Mouse (Mus musculus): Measurements from ENCODE around the gene Tmem273. TPM values are rescaled to one million over a fixed set of nuclear protein-coding genes. Genes with fewer than 3 reads are reported as not detected.

Tmem273 gene
- polyA plus RNA-seq, 1 experiment from 2014 or later = 0.70 TPM

DNA sequence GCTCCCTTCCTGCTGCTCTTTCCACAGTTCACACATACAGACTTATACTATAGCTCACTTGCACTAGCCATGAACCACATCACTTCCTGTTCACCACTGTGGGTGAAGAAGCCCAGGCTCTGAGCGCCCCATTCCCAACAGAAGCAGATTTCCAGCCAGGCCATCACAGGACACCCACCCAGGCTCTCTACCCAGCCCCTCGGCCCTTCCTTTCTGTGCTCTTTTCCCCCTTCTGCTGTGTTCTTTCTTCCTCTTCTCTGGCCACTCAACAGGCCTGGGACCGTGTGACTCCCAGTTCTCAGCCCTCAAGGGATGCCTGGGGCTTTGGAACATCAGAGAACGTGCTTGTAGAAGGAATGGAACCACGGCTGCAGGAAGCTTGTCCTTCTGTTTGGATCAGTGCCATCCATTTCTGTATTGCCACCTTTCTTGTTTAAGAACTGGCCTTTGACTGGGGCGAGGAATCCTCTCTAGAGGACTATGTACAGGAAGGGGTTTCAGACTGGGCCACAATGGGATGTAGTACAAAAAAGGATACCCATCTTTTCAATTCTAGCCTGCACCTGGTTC lies 73.3 kb downstream of the Tmem273 start:
- no peak overlapping the region for H3K9ac ChIP-seq (ENCODE audit: low read depth, low read length)
- ATAC-seq (ENCODE audit: low FRiP score, low TSS enrichment) = no peak
- no peak overlapping the region for H3K4me2 ChIP-seq (replicated peaks; ENCODE audit: low read depth, low read length)
- H3K9me3 ChIP-seq (ENCODE audit: control insufficient read depth, low read length) = no peaks in the 10 kb centered on the region
- peaks cover 7% of the 10 kb centered on the region; the same call in 1 of the 2 replicates for H3K27me3 ChIP-seq (ENCODE audit: control insufficient read depth, insufficient read depth, low read length)
- WGBS = 82% methylated on average over 6 of the region's 6 CpGs
- peaks cover 18% of the 10 kb centered on the region; the same call in 1 of the 2 replicates for H3K4me1 ChIP-seq (ENCODE audit: control insufficient read depth, insufficient read depth, low read length)
- H3K27ac ChIP-seq (ENCODE audit: low read depth, low read length) = no peak overlapping the region
- H3K36me3 ChIP-seq (ENCODE audit: control insufficient read depth, insufficient read depth, low read length) = no peaks in the 10 kb centered on the region
- no peak overlapping the region for H3K4me3 ChIP-seq (ENCODE audit: low read length)

- no peak overlapping the region; the same call in 1 of the 2 replicates for H3K27ac ChIP-seq (ENCODE audit: low read depth, low read length)
- no peaks in the 10 kb centered on the region for H3K36me3 ChIP-seq (ENCODE audit: control insufficient read depth, insufficient read depth, low read length)
- H3K4me2 ChIP-seq (replicated peaks; ENCODE audit: low read depth, low read length) = no peak overlapping the region
- no peaks in the 10 kb centered on the region for H3K9me3 ChIP-seq (ENCODE audit: control insufficient read depth, low read length)
- peaks cover 20% of the 10 kb centered on the region; the same call in 1 of the 2 replicates for H3K4me1 ChIP-seq (ENCODE audit: control insufficient read depth, insufficient read depth, low read length)
- H3K9ac ChIP-seq (ENCODE audit: low read depth, low read length) = no peak overlapping the region
- H3K4me3 ChIP-seq (ENCODE audit: low read length) = no peak overlapping the region
- peaks cover 7% of the 10 kb centered on the region; the same call in 1 of the 2 replicates for H3K27me3 ChIP-seq (ENCODE audit: control insufficient read depth, insufficient read depth, low read length)
- ATAC-seq (ENCODE audit: low FRiP score, low TSS enrichment) = no peak
- WGBS = 61% methylated on average over 11 of the region's 11 CpGs
Measured at GRCm38 (mm10) chr14:32859831-32860569, 74.2 kb downstream of the Tmem273 start.

- Histone ChIP-seq H3K9me3 (ENCODE audit: control insufficient read depth, low read length) (no peaks in the 10 kb centered on the region), H3K27me3 (ENCODE audit: control insufficient read depth, insufficient read depth, low read length) (peaks cover 7% of the 10 kb centered on the region; the same call in 1 of the 2 replicates), H3K9ac (ENCODE audit: low read depth, low read length) (no peak overlapping the region), H3K4me1 (ENCODE audit: control insufficient read depth, insufficient read depth, low read length) (peaks cover 21% of the 10 kb centered on the region; the same call in 1 of the 2 replicates), H3K36me3 (ENCODE audit: control insufficient read depth, insufficient read depth, low read length) (no peaks in the 10 kb centered on the region), H3K4me2 (replicated peaks; ENCODE audit: low read depth, low read length) (no peak overlapping the region), H3K4me3 (ENCODE audit: low read length) (no peak overlapping the region), H3K27ac (ENCODE audit: low read depth, low read length) (peak overlapping the region; percentile 80; the same call in 1 of the 2 replicates)
- peak; percentile 68 for ATAC-seq (ENCODE audit: low FRiP score, low TSS enrichment)
- WGBS = 15% methylated on average over 6 of the region's 6 CpGs
Measured at GRCm38 (mm10) chr14:32861149-32861581, 75.4 kb downstream of the Tmem273 start.

GRCm38 (mm10) chr14:32861656-32862055 lies 75.9 kb downstream of the Tmem273 start:
- Histone ChIP-seq H3K27me3 (ENCODE audit: control insufficient read depth, insufficient read depth, low read length) (peaks cover 7% of the 10 kb centered on the region; the same call in 1 of the 2 replicates), H3K27ac (ENCODE audit: low read depth, low read length) (peak overlapping the region; percentile 80; the same call in 1 of the 2 replicates), H3K36me3 (ENCODE audit: control insufficient read depth, insufficient read depth, low read length) (no peaks in the 10 kb centered on the region), H3K4me2 (replicated peaks; ENCODE audit: low read depth, low read length) (no peak overlapping the region), H3K9me3 (ENCODE audit: control insufficient read depth, low read length) (no peaks in the 10 kb centered on the region), H3K4me1 (ENCODE audit: control insufficient read depth, insufficient read depth, low read length) (peaks cover 21% of the 10 kb centered on the region; the same call in 1 of the 2 replicates), H3K4me3 (ENCODE audit: low read length) (no peak overlapping the region), H3K9ac (ENCODE audit: low read depth, low read length) (no peak overlapping the region)
- 0 out of 2 replicates have a peak, but pooled peaks have one; percentile 7 for ATAC-seq (ENCODE audit: low FRiP score, low TSS enrichment)
- WGBS = 46% methylated on average over 2 of the region's 2 CpGs

DNA sequence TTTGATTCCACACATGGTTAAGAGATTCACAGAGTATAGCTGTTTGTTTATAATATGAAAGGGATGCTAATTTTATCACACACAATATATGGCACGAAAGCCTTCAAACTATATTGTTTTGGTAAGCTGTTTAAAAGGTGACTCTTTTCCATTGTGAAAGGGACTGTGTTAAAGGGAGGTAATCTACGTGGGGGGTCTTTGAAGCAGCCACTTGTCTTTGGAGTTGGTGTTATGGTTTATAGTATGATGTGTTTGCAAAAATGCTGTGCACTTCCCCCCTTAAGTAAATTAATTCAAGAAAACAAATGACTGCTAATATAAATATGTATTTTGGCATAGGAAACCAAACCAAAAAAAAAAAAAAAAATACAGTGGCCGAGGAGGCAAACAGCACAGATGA lies 79.6 kb downstream of the Tmem273 start:
- Histone ChIP-seq H3K9me3 (ENCODE audit: control insufficient read depth, low read length) (no peaks in the 10 kb centered on the region), H3K36me3 (ENCODE audit: control insufficient read depth, insufficient read depth, low read length) (no peaks in the 10 kb centered on the region), H3K27me3 (ENCODE audit: control insufficient read depth, insufficient read depth, low read length) (no peaks in the 10 kb centered on the region), H3K4me2 (replicated peaks; ENCODE audit: low read depth, low read length) (no peak overlapping the region), H3K4me1 (ENCODE audit: control insufficient read depth, insufficient read depth, low read length) (peaks cover 9% of the 10 kb centered on the region; the same call in 1 of the 2 replicates), H3K27ac (ENCODE audit: low read depth, low read length) (no peak overlapping the region), H3K4me3 (ENCODE audit: low read length) (no peak overlapping the region), H3K9ac (ENCODE audit: low read depth, low read length) (no peak overlapping the region)
- ATAC-seq (ENCODE audit: low FRiP score, low TSS enrichment) = no peak
- 65% methylated on average over 3 of the region's 3 CpGs for WGBS

Other genes starting within 250 kb of the Tmem273 start
- gene Prrxl1, start 186.6 kb upstream of the Tmem273 start, polyA plus RNA-seq (2014; fragmentation: Nextera tagmentation; extraction: Ambion mirVana) = 0.08 TPM in 1 of 2 replicates, not detected in the other
- 0.19 and 0.27 TPM in 2 replicates for gene 3425401B19Rik, start 100.7 kb upstream of the Tmem273 start, polyA plus RNA-seq (2014; fragmentation: Nextera tagmentation; extraction: Ambion mirVana)
- 0.14 TPM in 1 of 2 replicates, not detected in the other for gene Fam170b, start 48.0 kb downstream of the Tmem273 start, polyA plus RNA-seq (2014; fragmentation: Nextera tagmentation; extraction: Ambion mirVana)
- gene Vstm4, start 70.8 kb downstream of the Tmem273 start, polyA plus RNA-seq (2014; fragmentation: Nextera tagmentation; extraction: Ambion mirVana) = 21.2 and 35.4 TPM in 2 replicates
- gene Lrrc18, start 205.4 kb downstream of the Tmem273 start, polyA plus RNA-seq (2014; fragmentation: Nextera tagmentation; extraction: Ambion mirVana) = 0.28 and 0.91 TPM in 2 replicates

Measured in kidney, embryonic 14.5 days (tissue).